Mouse (Mus musculus) frontal cortex, adult (tissue): Measurements from ENCODE around the gene Paqr4.

Experiments
- ATAC-seq: cut with Nextera tagmentation; 2 replicates; pipeline ENCODE4 v1.9.2; 2017; ENCODE audit warnings: mild to moderate bottlenecking, moderate library complexity, mixed read lengths; ENCODE audit not compliant: low TSS enrichment

Paqr4 gene

DNA sequence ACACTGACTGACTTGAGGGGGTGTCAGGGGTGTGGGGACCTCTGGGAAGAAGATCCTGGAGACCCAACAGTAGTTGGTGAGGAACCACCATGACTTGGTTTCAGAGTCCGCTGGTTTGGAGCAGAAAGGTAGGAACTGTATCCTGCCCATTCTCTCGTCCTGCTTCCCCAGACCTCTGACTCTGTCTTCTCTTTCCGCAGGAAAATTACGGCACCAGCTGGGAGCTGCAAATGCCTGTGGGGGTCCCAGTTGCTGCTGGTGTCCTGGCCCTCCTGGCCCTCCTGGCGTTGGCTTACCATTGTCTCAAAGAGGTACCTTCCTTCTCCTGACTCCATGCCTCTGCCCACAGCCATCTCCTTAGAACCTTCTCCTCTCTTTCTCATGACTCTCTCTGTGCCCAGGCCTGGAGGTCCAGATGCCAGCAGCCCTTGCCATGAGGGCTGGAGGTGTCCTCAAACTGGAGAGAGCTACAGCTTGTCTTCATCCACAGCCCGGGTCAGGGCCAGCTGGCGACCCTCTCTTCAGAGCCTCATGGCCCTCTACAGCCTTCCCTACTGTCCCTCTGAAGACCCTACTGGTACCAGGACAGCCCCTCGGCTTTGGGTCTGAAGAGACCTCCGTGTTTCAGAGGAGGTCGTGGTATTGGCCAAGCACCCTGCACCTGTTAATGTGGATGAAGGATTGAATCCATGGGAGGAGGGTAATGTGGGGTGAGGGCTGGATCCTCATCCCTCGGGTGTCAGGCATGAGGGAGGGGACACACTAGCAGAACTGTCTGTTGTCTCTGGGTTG lies 8.9 kb upstream of the Paqr4 start:
- ATAC-seq = no peak

DNA sequence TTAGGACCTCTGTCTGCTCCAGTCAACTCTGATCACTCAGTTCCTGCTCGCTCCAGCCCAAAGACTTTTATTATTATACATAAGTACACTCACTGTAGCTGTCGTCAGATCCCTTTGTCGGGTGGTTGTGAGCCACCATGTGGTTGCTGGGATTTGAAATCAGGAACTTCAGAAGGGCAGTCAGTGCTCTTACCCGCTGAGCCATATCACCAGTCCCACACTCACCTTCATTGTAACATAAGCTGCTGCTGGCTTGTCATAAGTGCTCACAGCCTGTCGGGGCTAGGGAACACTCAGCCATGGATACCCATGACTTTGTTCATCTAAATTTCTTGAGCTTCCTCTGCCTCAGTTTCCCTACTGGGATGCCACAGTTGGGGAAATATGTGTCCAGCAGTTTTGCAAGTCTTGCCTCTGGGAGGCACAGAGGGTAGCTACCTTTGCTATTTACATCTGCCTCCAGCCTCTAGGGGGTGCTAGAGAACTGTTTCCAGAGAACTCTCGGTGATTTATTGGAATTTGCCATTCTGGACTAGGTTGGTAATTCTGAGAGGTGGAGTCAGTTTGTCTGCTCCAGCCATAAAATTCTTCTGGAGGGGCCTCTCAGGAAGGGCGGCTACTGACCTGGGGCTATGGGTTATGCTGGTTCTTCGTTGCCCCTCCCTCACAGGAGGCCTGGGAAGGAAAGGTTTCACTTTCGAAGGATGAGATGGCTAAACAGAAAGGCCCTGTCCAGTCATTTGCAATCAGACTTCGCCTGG lies 8.1 kb upstream of the Paqr4 start:
- peak; percentile 60 for ATAC-seq

GRCm38 (mm10) chr17:23748026-23748425 lies 7.4 kb upstream of the Paqr4 start:
- ATAC-seq = no peak

DNA sequence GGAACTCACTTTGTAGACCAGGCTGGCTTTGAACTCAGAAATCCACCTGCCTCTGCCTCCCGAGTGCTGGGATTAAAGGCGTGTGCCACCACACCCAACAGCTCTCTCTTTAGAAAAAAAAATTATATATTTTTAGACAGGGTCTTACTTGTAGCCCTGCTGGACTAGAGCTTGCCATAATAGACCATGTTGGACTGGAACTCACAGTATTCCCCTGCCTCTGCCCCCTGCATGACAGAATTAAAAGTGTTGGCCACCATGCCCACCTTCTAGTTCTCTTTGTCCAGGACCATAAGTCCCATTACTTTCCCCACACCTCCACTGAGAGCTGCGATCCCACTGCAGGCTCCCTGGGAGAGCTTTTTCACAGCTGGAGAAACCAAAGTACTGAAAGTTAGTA lies 6.8 kb upstream of the Paqr4 start:
- no peak for ATAC-seq

- ATAC-seq = no peak
Measured at GRCm38 (mm10) chr17:23746767-23747166, 6.1 kb upstream of the Paqr4 start.

- no peak for ATAC-seq
Measured at GRCm38 (mm10) chr17:23746311-23746710, 5.6 kb upstream of the Paqr4 start.

DNA sequence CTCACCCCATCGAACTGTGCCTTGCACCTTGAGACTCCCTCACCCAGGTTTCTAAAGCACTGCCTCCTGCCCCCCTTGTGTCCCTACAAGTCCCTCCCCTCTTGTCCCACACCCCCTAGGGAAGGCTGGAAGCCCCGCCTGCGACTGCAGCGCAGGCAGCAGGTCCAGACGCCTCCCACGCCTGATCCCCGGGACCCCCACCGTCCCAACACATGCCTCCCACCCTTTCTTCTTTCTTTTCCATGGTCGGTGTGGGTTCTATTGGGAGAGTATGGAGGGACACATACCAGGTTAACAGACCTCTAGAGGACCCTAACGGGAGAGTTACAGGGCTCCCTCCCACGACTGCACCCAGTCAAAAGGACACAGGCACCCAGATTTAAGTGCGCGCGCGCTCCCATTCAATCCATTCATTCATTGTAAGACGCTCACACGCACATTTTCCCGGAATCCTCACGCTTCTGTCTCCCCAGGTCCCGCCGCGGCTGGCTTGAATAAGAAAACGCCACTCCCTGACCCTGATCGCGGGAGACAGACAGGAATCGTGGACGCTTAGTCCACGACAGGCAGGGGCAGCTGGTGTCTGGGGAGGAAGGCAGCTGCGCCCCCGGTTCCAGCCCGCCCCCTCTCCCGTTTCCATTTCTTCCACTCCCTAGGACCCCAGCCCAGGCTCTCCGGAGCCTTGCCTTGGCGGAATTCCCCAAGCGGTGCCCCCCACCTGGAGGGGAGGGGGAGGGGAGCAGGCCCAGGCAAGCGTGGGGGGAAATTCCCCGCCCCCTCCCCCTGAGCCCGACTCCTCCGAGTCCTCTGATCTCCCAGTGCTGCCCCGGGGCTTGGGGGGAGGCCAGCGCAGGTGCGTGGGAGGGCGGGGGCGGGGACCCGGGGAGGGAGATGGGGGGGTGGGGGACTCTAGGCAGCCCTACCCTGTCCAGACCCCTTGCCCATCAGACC lies 4.9 kb upstream of the Paqr4 start, which contains the start of gene Kremen2:
Gene Kremen2, minus strand, starts transcription at position 533 of the 951 bp plus-strand sequence.
- ATAC-seq = no peak

- ATAC-seq = no peak
Measured at GRCm38 (mm10) chr17:23744651-23745050, 4.0 kb upstream of the Paqr4 start.

- no peak for ATAC-seq
Measured at GRCm38 (mm10) chr17:23744076-23744475, 3.4 kb upstream of the Paqr4 start.

DNA sequence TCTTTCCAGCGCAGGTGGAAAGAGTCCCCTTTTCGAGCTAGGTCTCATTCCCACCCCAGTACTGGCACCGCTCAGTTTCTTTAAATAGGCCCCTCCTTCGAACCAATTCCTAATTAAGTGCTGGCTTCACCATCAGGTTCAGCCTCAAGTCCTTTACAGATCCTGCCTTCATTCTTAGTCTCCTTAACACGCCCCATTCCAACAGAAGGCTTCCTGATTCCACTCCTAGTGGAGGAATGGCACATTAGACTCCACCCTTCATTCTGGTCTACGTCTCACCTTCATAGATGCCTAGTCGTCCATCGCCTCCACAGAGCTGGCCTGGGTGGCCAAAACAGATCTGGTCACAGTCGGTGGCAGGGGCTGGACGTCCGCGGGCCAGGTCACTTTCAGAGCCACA lies 2.3 kb upstream of the Paqr4 start:
- ATAC-seq = no peak

DNA sequence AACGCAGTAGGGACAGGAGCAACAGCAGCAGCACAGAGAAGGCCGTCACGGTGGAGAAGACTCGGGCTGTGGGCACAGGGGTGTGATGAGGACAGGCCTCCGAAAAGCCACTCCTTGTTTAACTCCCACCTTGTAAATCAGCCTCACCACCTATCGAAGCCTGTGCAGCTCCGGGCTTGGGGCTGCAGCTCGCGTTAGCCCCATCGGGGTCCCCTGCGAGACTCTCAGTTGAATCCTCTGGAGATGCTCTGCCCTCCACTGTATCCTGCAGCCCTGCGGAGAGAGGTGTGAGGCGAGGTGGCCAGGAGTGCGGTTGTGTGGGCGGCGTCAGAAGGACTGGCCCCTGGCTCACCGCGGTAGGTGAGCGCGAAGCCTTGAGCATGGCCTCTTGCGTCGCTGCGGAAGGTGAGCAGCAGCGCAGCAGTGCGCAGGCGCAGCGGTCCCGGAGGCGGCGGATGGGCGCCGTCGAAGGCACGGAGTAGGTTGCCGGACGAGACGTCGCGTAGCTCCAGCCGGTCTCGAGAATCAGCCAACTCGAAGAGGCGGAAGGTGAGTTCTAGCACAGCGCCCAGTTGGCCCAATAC lies 1.6 kb upstream of the Paqr4 start:
- ATAC-seq = no peak

- no peak for ATAC-seq
Measured at GRCm38 (mm10) chr17:23741359-23742209, 917 bp upstream of the Paqr4 start.

DNA sequence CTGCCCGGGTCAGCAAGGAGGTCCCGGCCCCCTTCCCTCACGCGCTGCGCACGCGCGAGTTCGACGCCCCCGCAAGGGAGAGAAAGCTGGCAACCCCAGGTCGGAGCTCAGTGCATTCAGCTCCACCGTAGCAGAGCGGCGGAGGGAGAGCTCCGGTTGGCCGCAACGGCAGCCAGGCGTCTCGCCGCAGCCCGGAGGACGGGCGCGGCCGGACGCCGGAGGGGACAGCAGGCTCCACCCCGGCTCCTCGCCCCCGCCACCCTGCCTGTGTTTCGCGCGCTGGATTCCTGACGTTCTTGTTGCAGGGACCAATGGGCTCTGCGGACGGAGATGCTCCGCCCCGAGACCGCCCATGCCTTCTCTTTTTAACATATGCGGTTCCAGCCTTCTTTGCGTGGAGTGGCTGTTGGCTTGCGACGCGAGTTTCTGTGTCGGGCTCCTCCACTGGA lies 507 bp downstream of the Paqr4 start:
- ATAC-seq = peak; percentile 87

- ATAC-seq = peak; percentile 29; the same call in 1 of the 2 replicates
Measured at GRCm38 (mm10) chr17:23739202-23740135, 1.2 kb downstream of the Paqr4 start.

GRCm38 (mm10) chr17:23738836-23739201 lies 1.8 kb downstream of the Paqr4 start:
- ATAC-seq = no peak

DNA sequence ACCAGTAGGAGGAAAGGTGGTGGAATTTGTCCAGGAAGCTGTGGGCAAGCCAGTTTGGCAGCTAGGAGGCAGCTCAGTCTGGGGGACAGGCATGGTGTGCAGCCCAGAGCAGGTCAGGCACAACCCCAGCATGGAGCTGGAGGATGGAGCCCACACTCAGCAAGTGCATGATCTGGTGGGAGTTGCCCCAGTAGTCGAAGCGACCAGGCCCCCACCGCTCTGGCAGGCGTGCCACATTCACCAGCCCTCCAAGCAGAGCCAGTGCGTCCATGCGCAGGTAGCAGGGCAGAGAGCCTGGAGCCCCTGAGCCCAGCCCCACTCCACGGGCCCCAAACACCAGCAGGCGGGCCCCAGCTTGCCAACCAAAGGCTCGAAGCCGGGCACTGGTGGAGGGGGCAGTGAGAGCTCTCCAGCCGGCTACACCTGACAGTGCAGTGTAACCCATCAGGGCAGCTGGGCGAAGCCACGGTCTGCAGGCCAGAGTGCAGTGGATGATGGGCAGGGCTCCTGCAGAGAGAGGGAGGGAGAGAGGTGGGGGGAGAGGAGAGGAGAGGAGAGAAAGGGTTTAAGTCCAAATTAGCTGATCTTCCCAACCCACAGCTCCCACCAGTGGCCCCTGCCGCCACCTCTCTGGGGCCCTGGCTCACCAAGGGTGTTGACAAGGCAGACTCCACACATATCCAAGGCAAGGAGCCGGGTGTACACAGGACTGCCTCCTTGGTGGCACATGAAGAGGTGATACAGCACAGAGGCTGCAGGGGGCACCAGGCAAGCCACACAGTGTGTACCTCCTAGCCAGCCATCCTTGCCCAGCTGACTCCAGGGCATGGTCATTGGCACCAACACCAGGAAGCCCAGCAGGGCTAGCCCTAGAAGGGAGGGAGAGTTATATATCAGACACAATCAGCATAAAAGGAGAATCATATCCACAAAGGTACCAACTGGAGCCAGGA lies 2.9 kb downstream of the Paqr4 start:
- no peak for ATAC-seq

DNA sequence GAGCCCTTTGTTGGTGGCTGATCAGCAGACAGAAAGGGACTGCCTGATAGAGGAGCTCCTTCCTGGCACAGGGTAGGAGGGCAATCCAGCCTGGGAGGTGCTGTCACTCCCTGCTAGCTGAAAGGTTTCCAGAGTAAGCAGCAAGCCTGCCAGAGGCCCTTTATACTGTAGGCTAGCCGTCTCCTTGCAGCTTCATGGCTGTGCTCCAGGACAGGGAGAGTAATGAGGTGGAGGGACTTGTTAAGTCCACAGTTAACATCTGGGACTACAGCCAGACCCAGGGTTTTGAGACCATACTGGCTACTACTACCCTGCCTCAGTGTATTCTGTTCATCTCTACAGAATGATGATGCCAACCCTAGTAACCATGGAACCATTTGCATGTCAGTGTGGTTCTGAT lies 6.3 kb downstream of the Paqr4 start:
- ATAC-seq = no peak

DNA sequence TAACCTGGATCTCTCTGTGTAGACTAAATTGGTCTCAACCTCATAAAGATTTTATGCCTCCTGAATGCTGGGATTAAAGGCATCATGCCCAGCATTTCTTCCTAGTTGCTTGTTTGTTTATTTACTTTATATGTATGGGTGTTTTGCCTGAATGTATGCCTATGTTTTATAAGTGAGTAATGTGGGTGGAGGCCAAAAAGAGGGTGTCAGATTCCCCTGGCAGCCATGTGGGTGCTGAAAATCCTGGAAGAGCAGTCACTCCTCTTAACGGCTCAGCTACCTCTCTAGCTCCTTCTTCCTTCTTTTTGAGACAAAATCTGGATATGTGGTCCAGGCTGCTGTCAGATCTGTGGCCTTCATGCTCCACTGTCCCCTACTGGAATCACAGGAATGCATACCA lies 10.2 kb downstream of the Paqr4 start:
- no peak for ATAC-seq
